Mouse (Mus musculus) layer of hippocampus, adult 9-11 months (tissue): ENCODE measurements around the gene Ube2c.

Experiments used
- DNase-seq: peaks from one replicate; pipeline ENCODE4 v3.0.0; 2022

Gene Ube2c

DNA sequence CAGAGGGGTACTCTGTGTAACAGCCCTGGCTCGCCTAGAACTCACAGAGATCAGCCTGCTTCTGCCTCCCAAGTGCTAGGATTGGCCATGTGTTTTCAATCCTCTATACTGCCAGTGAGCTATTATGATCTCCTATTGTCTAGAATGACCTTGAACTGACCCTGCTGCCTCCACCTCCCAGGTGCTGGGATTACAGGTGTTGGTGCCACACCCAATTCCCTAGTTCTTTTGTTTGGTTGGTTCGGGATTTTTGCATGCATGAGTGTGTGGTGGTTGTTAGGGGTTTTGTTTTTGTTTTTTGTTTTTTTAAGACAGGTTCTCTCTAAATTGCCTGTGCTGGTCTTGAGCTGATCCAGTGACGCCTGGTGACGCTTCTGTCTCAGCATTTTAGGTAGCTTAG lies 54.3 kb downstream of the Ube2c start:
- no peak for DNase-seq

DNA sequence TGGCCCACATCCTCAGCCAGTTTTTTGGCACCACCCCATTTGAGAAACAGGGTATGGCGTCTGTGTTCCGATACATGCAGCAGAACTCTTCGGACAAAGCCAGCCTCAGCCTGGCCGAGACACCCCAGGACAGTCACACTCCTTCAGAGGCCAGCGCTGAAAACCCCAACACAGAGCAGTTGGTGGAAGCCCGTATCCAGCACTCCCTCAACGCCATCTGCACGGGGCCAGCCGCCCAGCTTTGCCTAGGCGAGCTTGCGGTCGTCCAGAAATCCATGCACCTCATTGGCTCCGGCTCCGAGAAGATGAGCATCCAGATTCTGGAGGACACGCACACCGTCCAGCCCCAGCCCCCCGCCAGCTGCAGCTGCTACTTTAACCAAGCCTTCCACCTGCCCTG lies 55.8 kb downstream of the Ube2c start:
- no peak for DNase-seq

DNA sequence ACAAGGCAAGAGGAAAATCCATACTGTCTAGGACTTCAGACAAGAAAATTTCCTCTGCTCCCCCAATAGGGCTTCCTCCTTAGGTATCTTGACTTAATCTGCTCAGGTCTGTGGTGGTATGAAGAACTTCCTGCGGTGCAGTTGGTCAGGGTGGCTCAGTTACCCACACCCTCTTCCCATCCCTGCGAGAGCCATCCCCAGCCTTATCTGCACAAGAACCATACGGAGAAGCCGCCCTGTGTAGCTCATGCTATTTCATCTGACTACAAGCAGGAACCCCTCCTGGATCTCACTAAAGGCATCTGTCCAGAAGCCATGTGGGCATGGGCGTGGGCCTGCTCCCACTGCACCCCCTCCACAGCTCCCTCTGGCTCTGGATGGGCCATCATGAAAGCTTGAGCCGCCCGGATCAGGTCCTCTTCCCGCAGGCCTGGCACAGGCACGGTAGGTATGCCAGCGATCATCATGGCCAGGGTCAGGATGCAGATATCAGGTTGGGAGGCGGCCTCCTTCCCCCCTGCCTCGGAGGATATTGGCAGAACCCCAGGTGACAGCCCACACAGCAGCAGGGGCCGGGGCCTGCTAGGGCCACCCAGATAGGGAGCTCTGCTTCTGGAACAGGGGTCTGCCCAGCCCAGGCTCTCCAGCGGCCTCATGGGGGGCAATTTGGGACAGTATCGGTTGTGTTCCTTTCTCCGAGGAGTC lies 57.6 kb downstream of the Ube2c start:
- DNase-seq, result no peak
